Mouse (Mus musculus): ENCODE measurements around the gene Rbm19. TPM values are rescaled to one million over a fixed set of nuclear protein-coding genes. Genes with fewer than 3 reads are reported as not detected.

Gene Rbm19
- total and polyA plus RNA-seq, 3 experiments: 66.3 to 74.3 TPM; not detected in 1

DNA sequence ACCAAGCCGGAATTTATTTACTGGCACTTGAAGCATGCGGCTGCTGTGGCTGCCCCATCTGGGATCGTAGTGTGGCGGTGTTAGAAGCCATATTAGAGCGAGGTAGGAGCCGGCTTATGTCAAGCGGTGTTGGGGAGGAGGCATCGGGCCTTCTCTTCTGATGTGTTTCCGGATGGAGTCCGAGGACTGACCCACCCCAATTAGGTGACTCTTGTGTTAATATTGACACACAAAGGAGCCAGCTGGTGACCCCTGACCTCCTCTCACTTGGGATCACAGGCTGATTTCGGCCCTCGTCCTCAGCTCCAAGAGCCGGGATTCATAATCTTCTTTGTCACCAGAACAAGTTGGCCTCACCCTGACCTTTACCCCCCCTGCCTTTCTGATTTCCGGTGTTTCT, 109.1 kb downstream of the Rbm19 start:
- no peak for TF ChIP-seq MAX (IDR thresholded peaks at IDR 0.05; ENCODE audit: low read length)
- TF ChIP-seq POLR2AphosphoS2 (IDR thresholded peaks at IDR 0.05; ENCODE audit: low read length): no peak
- no peak for TF ChIP-seq GABPA (IDR thresholded peaks at IDR 0.05; ENCODE audit: low read depth, low read length)
- no peak for TF ChIP-seq TBP (IDR thresholded peaks at IDR 0.05; ENCODE audit: low read depth, low read length)
- TF ChIP-seq KAT2A (conservative IDR thresholded peaks at IDR 0.05; ENCODE audit: low read depth, low read length): no peak
- no peak for TF ChIP-seq ETS1 (IDR thresholded peaks at IDR 0.05; ENCODE audit: low read depth, low read length)
- TF ChIP-seq USF1 (IDR thresholded peaks at IDR 0.05; ENCODE audit: low read depth, low read length): no peak
- TF ChIP-seq MYC (IDR thresholded peaks at IDR 0.05; ENCODE audit: low read depth, low read length): no peak
- TF ChIP-seq SMC3 (IDR thresholded peaks at IDR 0.05; ENCODE audit: low read depth, low read length): no peak
- no peak for TF ChIP-seq HCFC1 (IDR thresholded peaks at IDR 0.05; ENCODE audit: low read depth, low read length)
- TF ChIP-seq BHLHE40 (IDR thresholded peaks at IDR 0.05; ENCODE audit: borderline replicate concordance, low read depth, low read length): no peak
- TF ChIP-seq CTCF (IDR thresholded peaks at IDR 0.05 in 2 of 3, conservative IDR thresholded peaks at IDR 0.05 in 1 of 3; ENCODE audit: control insufficient read depth in 1 of 3, insufficient read depth in 1 of 3, low read depth in 2 of 3, low read length in 3 of 3, poor library complexity in 1 of 3, severe bottlenecking in 1 of 3): no peak
- no peak for TF ChIP-seq MXI1 (IDR thresholded peaks at IDR 0.05; ENCODE audit: low read depth, low read length)
- no peak for TF ChIP-seq ZC3H11A (IDR thresholded peaks at IDR 0.05; ENCODE audit: low read depth, low read length)
- no peak for TF ChIP-seq MEF2A (IDR thresholded peaks at IDR 0.05; ENCODE audit: extremely low read depth, insufficient replicate concordance, low read depth, low read length, poor library complexity, severe bottlenecking)
- no peak for TF ChIP-seq MAZ (IDR thresholded peaks at IDR 0.05; ENCODE audit: low read depth, low read length)
- H3K4me3 ChIP-seq (ENCODE audit: control insufficient read depth in 1 of 2, insufficient read depth in 1 of 2, low read depth in 2 of 2, low read length in 2 of 2): no peak overlapping the region
- no peaks in the 10 kb centered on the region for H3K79me2 ChIP-seq (ENCODE audit: control insufficient read depth, insufficient read depth, low read length, poor library complexity)
- H3K9ac ChIP-seq (ENCODE audit: control insufficient read depth, low read depth, low read length, poor library complexity, severe bottlenecking): no peak overlapping the region
- H3K4me1 ChIP-seq (ENCODE audit: control insufficient read depth in 1 of 2, insufficient read depth in 2 of 2, low read length in 2 of 2): no peaks in the 10 kb centered on the region
- H3K27me3 ChIP-seq (ENCODE audit: control insufficient read depth in 1 of 2, insufficient read depth in 2 of 2, low read length in 2 of 2): no peaks in the 10 kb centered on the region
- no peak for DNase-seq (ENCODE audit: low read depth, low spot score)
- no peaks in the 10 kb centered on the region for H3K36me3 ChIP-seq (ENCODE audit: control insufficient read depth in 1 of 2, insufficient read depth in 2 of 2, low read length in 2 of 2)
- no peak overlapping the region for H3K27ac ChIP-seq (ENCODE audit: control insufficient read depth, low read depth, low read length)
- H3K9me3 ChIP-seq (replicated peaks; ENCODE audit: insufficient read depth, low read length): no peaks in the 10 kb centered on the region

GRCm38 (mm10) chr5:120228613-120229409, 112.5 kb downstream of the Rbm19 start:
- Histone ChIP-seq H3K4me3 (ENCODE audit: control insufficient read depth in 1 of 2, insufficient read depth in 1 of 2, low read depth in 2 of 2, low read length in 2 of 2) (no peak overlapping the region), H3K9ac (ENCODE audit: control insufficient read depth, low read depth, low read length, poor library complexity, severe bottlenecking) (no peak overlapping the region), H3K36me3 (ENCODE audit: control insufficient read depth in 1 of 2, insufficient read depth in 2 of 2, low read length in 2 of 2) (no peaks in the 10 kb centered on the region), H3K27ac (ENCODE audit: control insufficient read depth, low read depth, low read length) (no peak overlapping the region), H3K9me3 (replicated peaks; ENCODE audit: insufficient read depth, low read length) (no peaks in the 10 kb centered on the region), H3K27me3 (ENCODE audit: control insufficient read depth in 1 of 2, insufficient read depth in 2 of 2, low read length in 2 of 2) (no peaks in the 10 kb centered on the region), H3K4me1 (ENCODE audit: control insufficient read depth in 1 of 2, insufficient read depth in 2 of 2, low read length in 2 of 2) (no peaks in the 10 kb centered on the region), H3K79me2 (ENCODE audit: control insufficient read depth, insufficient read depth, low read length, poor library complexity) (no peaks in the 10 kb centered on the region)
- no peak for DNase-seq (ENCODE audit: low read depth, low spot score)
- TF ChIP-seq USF2 (IDR thresholded peaks at IDR 0.05; ENCODE audit: borderline replicate concordance in 1 of 2, insufficient read depth in 1 of 2, low read depth in 1 of 2, low read length in 2 of 2) (no peak), EP300 (IDR thresholded peaks at IDR 0.05; ENCODE audit: low read depth in 1 of 2, low read length in 2 of 2) (no peak), TAL1 (IDR thresholded peaks at IDR 0.05; ENCODE audit: low read length) (no peak), MXI1 (IDR thresholded peaks at IDR 0.05; ENCODE audit: low read depth, low read length) (no peak), SMC3 (IDR thresholded peaks at IDR 0.05; ENCODE audit: low read depth, low read length) (no peak), NRF1 (IDR thresholded peaks at IDR 0.05; ENCODE audit: insufficient read depth, low read depth, low read length, poor library complexity, severe bottlenecking) (no peak), MYB (IDR thresholded peaks at IDR 0.05; ENCODE audit: low read depth, low read length) (no peak), MEF2A (IDR thresholded peaks at IDR 0.05; ENCODE audit: extremely low read depth, insufficient replicate concordance, low read depth, low read length, poor library complexity, severe bottlenecking) (no peak), RAD21 (IDR thresholded peaks at IDR 0.05; ENCODE audit: low read depth, low read length) (no peak), TBP (IDR thresholded peaks at IDR 0.05; ENCODE audit: low read depth, low read length) (no peak), POLR2AphosphoS2 (IDR thresholded peaks at IDR 0.05; ENCODE audit: low read length) (no peak), RCOR1 (IDR thresholded peaks at IDR 0.05; ENCODE audit: low read depth, low read length) (no peak), JUND (IDR thresholded peaks at IDR 0.05; ENCODE audit: low read depth, low read length) (no peak), ZMIZ1 (IDR thresholded peaks at IDR 0.05; ENCODE audit: low read depth, low read length) (no peak)
